Mouse (Mus musculus): ENCODE measurements at regions not wholly inside any gene's neighbourhood (a gene's known extent, or its start where the extent isn't known, plus 50 kb on each side); places are given as distances from the start of the nearest gene placed in this dataset.
A peak's percentile ranks its signal among the peaks of the same experiment; 100 is the strongest.

GRCm38 (mm10) chr9:52591188-52591587 is 88.4 kb downstream of the AI593442 start:
- no peak for DNase-seq (ENCODE audit: low read depth, low spot score)

GRCm38 (mm10) chr9:52574066-52574465 is 105.5 kb downstream of the AI593442 start:
- peak; percentile 26 for DNase-seq (ENCODE audit: low read depth, low spot score)

- peak; percentile 69 for DNase-seq (ENCODE audit: low read depth, low spot score)
Observed at GRCm38 (mm10) chr9:52551577-52552281, 127.9 kb downstream of the AI593442 start.

GRCm38 (mm10) chr9:52546071-52546470 is 133.5 kb downstream of the AI593442 start:
- no peak for DNase-seq (ENCODE audit: low read depth, low spot score)

- no peak for DNase-seq (ENCODE audit: low read depth, low spot score)
Observed at GRCm38 (mm10) chr9:52539086-52539485, 140.5 kb downstream of the AI593442 start.

- DNase-seq (ENCODE audit: low read depth, low spot score) = no peak
Observed at GRCm38 (mm10) chr9:52529444-52529915, 150.1 kb downstream of the AI593442 start.

- no peak for DNase-seq (ENCODE audit: low read depth, low spot score)
Observed at GRCm38 (mm10) chr9:52500487-52500886, 179.1 kb downstream of the AI593442 start.

- DNase-seq (ENCODE audit: low read depth, low spot score) = no peak
Observed at GRCm38 (mm10) chr9:52495483-52496270, 183.9 kb downstream of the AI593442 start.

GRCm38 (mm10) chr9:52492947-52493505 is 186.6 kb downstream of the AI593442 start:
- no peak for DNase-seq (ENCODE audit: low read depth, low spot score)

- DNase-seq (ENCODE audit: low read depth, low spot score) = no peak
Observed at GRCm38 (mm10) chr9:52473555-52474196, 205.9 kb downstream of the AI593442 start.

- DNase-seq (ENCODE audit: low read depth, low spot score) = no peak
Observed at GRCm38 (mm10) chr9:52472859-52473258, 206.7 kb downstream of the AI593442 start.

GRCm38 (mm10) chr9:52458518-52458917 is 221.1 kb downstream of the AI593442 start:
- no peak for DNase-seq (ENCODE audit: low read depth, low spot score)

GRCm38 (mm10) chr9:52454445-52454844 is 225.1 kb downstream of the AI593442 start:
- no peak for DNase-seq (ENCODE audit: low read depth, low spot score)

- DNase-seq (ENCODE audit: low read depth, low spot score) = no peak
Observed at GRCm38 (mm10) chr9:52451792-52452191, 227.8 kb downstream of the AI593442 start.

GRCm38 (mm10) chr9:52448245-52448644 is 231.3 kb downstream of the AI593442 start:
- DNase-seq (ENCODE audit: low read depth, low spot score) = no peak

GRCm38 (mm10) chr9:52443228-52443627 is 236.4 kb downstream of the AI593442 start:
- no peak for DNase-seq (ENCODE audit: low read depth, low spot score)

GRCm38 (mm10) chr9:52434215-52434614 is 245.4 kb downstream of the AI593442 start:
- DNase-seq (ENCODE audit: low read depth, low spot score) = no peak

GRCm38 (mm10) chr9:52425413-52425812 is 254.2 kb downstream of the AI593442 start:
- no peak for DNase-seq (ENCODE audit: low read depth, low spot score)

GRCm38 (mm10) chr9:52422622-52423021 is 254.2 kb upstream of the Zc3h12c start:
- no peak for DNase-seq (ENCODE audit: low read depth, low spot score)

- no peak for DNase-seq (ENCODE audit: low read depth, low spot score)
Observed at GRCm38 (mm10) chr9:52415706-52416105, 247.3 kb upstream of the Zc3h12c start.

GRCm38 (mm10) chr9:52407841-52408240 is 239.5 kb upstream of the Zc3h12c start:
- no peak for DNase-seq (ENCODE audit: low read depth, low spot score)

- no peak for DNase-seq (ENCODE audit: low read depth, low spot score)
Observed at GRCm38 (mm10) chr9:52402496-52402895, 234.1 kb upstream of the Zc3h12c start.

All from brain, embryonic 18.5 days (tissue).